Mouse (Mus musculus) spleen, postnatal 14 days (tissue): ENCODE measurements around the gene Xcr1.

Experiments used
- DNase-seq, 2 experiments: peaks; one replicate each; pipeline ENCODE4 v3.0.0; 2021 to 2022; ENCODE audit warnings: low spot score in 2 of 2

Gene Xcr1

GRCm38 (mm10) chr9:123861929-123862328, at the start of gene Xcr1:
TSS of gene Xcr1 (minus strand) at chr9:123862029.
- no peak for DNase-seq

GRCm38 (mm10) chr9:123872049-123872448, 10.2 kb upstream of the Xcr1 start:
- no peak for DNase-seq

- no peak for DNase-seq
Observed at GRCm38 (mm10) chr9:123869167-123869784, 7.4 kb upstream of the Xcr1 start.

- DNase-seq = no peak
Observed at GRCm38 (mm10) chr9:123863641-123864040, 1.8 kb upstream of the Xcr1 start.

- no peak for DNase-seq
Observed at GRCm38 (mm10) chr9:123862895-123863616, 1.2 kb upstream of the Xcr1 start.

GRCm38 (mm10) chr9:123856836-123857235, 5.0 kb downstream of the Xcr1 start:
- no peak for DNase-seq

GRCm38 (mm10) chr9:123852449-123853390, 9.1 kb downstream of the Xcr1 start:
- DNase-seq = no peak

GRCm38 (mm10) chr9:123851713-123852448, 9.9 kb downstream of the Xcr1 start, which contains the start of gene Fyco1:
TSS of gene Fyco1 (minus strand) at chr9:123851899.
- DNase-seq = peak; percentile 85 to 89

GRCm38 (mm10) chr9:123851062-123851712, 10.6 kb downstream of the Xcr1 start:
- peak; percentile 68 to 76 for DNase-seq

- DNase-seq = peak in 1 of 2 experiments; percentile 30
Observed at GRCm38 (mm10) chr9:123850705-123851061, 11.1 kb downstream of the Xcr1 start.

- no peak for DNase-seq
Observed at GRCm38 (mm10) chr9:123849976-123850695, 11.7 kb downstream of the Xcr1 start.

GRCm38 (mm10) chr9:123846490-123846889, 15.3 kb downstream of the Xcr1 start:
- DNase-seq = no peak

GRCm38 (mm10) chr9:123845120-123845519, 16.7 kb downstream of the Xcr1 start:
- DNase-seq = no peak

GRCm38 (mm10) chr9:123844468-123844867, 17.4 kb downstream of the Xcr1 start:
- no peak for DNase-seq

GRCm38 (mm10) chr9:123840243-123840642, 21.6 kb downstream of the Xcr1 start:
- no peak for DNase-seq

- DNase-seq = no peak
Observed at GRCm38 (mm10) chr9:123835851-123836250, 26.0 kb downstream of the Xcr1 start.

GRCm38 (mm10) chr9:123828916-123829315, 32.9 kb downstream of the Xcr1 start:
- DNase-seq = no peak

GRCm38 (mm10) chr9:123826631-123827030, 35.2 kb downstream of the Xcr1 start:
- DNase-seq = no peak

- no peak for DNase-seq
Observed at GRCm38 (mm10) chr9:123818601-123819000, 43.2 kb downstream of the Xcr1 start.

- DNase-seq = no peak
Observed at GRCm38 (mm10) chr9:123815996-123816395, 45.8 kb downstream of the Xcr1 start.
